Mouse (Mus musculus): ENCODE data around the gene Exosc5. TPM values are rescaled to one million over a fixed set of nuclear protein-coding genes. Genes with fewer than 3 reads are reported as not detected.

Exosc5 gene
- polyA plus RNA-seq, 1 experiment from 2014 or later = 139 TPM

GRCm38 (mm10) chr7:25669631-25670030 lies 10.7 kb downstream of the Exosc5 start:
- Histone ChIP-seq H3K9me3 (ENCODE audit: control insufficient read depth, low read length) (peaks cover 2% of the 10 kb centered on the region; the same call in 1 of the 2 replicates), H3K27ac (ENCODE audit: low read depth, low read length) (no peak overlapping the region), H3K27me3 (replicated peaks; ENCODE audit: control insufficient read depth, insufficient read depth, low read length) (peaks cover 13% of the 10 kb centered on the region), H3K4me3 (ENCODE audit: low read depth, low read length) (no peak overlapping the region), H3K9ac (ENCODE audit: low read depth, low read length) (no peak overlapping the region), H3K4me2 (no peak overlapping the region), H3K36me3 (ENCODE audit: control insufficient read depth, insufficient read depth, low read length) (peaks cover 31% of the 10 kb centered on the region; the same call in 1 of the 2 replicates), H3K4me1 (replicated peaks; ENCODE audit: control insufficient read depth, insufficient read depth, low read length) (peaks cover 2% of the 10 kb centered on the region; the same call in 1 of the 2 replicates)
- ATAC-seq (replicated peaks; ENCODE audit: low FRiP score) (no peak), DNase-seq (ENCODE audit: low spot score) (no peak)
- WGBS = 84% methylated on average over 9 of the region's 9 CpGs

DNA sequence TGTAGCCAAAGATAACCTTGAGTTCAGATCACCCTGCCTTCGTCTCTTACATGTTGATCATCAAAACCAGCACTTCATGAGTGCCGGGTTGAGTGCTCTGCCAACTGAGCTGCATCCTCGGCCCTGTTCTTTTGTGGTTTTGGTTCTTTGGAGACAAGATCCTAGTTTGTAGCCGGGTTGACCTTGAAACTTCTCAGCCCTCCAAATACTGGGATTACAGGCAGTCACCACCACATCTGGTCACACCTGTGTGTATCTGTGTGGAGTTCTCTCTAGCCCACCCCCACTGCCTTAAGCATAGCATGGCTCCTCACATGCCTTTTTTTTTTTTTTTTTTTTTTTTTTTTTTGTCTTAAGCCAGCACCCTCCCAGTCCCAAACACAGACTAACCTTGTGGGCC lies 11.1 kb downstream of the Exosc5 start:
- H3K4me1 ChIP-seq (replicated peaks; ENCODE audit: control insufficient read depth, insufficient read depth, low read length) = peaks cover 6% of the 10 kb centered on the region; the same call in 1 of the 2 replicates
- no peak for ATAC-seq (replicated peaks; ENCODE audit: low FRiP score)
- no peak overlapping the region for H3K9ac ChIP-seq (ENCODE audit: low read depth, low read length)
- H3K27me3 ChIP-seq (replicated peaks; ENCODE audit: control insufficient read depth, insufficient read depth, low read length) = peaks cover 18% of the 10 kb centered on the region
- no peak overlapping the region for H3K4me2 ChIP-seq
- H3K27ac ChIP-seq (ENCODE audit: low read depth, low read length) = no peak overlapping the region
- H3K9me3 ChIP-seq (ENCODE audit: control insufficient read depth, low read length) = peaks cover 2% of the 10 kb centered on the region; the same call in 1 of the 2 replicates
- peaks cover 26% of the 10 kb centered on the region; the same call in 1 of the 2 replicates for H3K36me3 ChIP-seq (ENCODE audit: control insufficient read depth, insufficient read depth, low read length)
- H3K4me3 ChIP-seq (ENCODE audit: low read depth, low read length) = no peak overlapping the region
- DNase-seq (ENCODE audit: low spot score) = no peak
- 77% methylated on average over 4 of the region's 4 CpGs for WGBS

DNA sequence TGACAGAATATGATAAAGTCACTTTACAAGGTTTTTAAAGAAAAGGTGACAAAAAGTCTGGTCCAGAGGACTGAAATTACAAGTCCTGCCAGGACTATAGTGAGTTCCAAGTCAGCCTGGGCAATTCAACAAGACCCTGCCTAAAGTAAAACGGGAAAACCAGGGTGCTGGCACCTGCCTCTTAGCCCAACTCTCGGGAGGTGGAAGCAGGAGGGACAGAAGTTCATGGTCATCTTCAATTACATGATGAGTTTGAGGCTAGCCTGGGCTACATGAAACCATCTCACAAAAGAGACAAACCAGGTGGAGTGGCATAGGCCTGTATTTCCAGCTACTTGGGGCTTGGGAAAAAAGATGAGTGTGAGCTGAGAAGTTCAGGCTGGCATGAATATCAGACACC lies 12.7 kb downstream of the Exosc5 start:
- Histone ChIP-seq H3K4me1 (replicated peaks; ENCODE audit: control insufficient read depth, insufficient read depth, low read length) (peaks cover 6% of the 10 kb centered on the region; the same call in 1 of the 2 replicates), H3K36me3 (ENCODE audit: control insufficient read depth, insufficient read depth, low read length) (peaks cover 16% of the 10 kb centered on the region; the same call in 1 of the 2 replicates), H3K4me2 (no peak overlapping the region), H3K4me3 (ENCODE audit: low read depth, low read length) (no peak overlapping the region), H3K27ac (ENCODE audit: low read depth, low read length) (no peak overlapping the region), H3K27me3 (replicated peaks; ENCODE audit: control insufficient read depth, insufficient read depth, low read length) (peaks cover 26% of the 10 kb centered on the region), H3K9me3 (ENCODE audit: control insufficient read depth, low read length) (peaks cover 2% of the 10 kb centered on the region; the same call in 1 of the 2 replicates), H3K9ac (ENCODE audit: low read depth, low read length) (no peak overlapping the region)
- WGBS = 78% methylated on average over 2 of the region's 2 CpGs
- no peak for DNase-seq (ENCODE audit: low spot score)
- no peak for ATAC-seq (replicated peaks; ENCODE audit: low FRiP score)

DNA sequence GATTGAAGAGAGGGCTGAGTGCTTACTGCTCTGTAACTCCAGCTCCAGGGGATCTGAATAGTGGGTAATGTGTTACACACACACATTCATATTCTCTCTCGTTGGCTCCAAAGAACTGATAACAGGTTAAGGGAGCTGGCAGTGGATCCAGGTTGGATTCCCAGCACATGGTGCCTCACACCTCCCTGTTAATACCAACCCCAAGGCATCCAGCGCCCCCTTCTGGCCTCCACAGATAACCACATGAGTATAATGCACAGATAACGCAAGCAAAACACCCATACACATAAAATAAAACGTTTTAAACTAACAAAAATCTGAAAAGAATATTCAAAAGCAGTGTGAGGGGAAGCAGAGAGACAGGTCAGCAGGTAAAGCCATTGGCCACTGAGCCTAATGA lies 13.5 kb downstream of the Exosc5 start:
- ATAC-seq (replicated peaks; ENCODE audit: low FRiP score) (no peak), DNase-seq (ENCODE audit: low spot score) (no peak)
- Histone ChIP-seq H3K4me1 (replicated peaks; ENCODE audit: control insufficient read depth, insufficient read depth, low read length) (peaks cover 6% of the 10 kb centered on the region; the same call in 1 of the 2 replicates), H3K27me3 (replicated peaks; ENCODE audit: control insufficient read depth, insufficient read depth, low read length) (peaks cover 26% of the 10 kb centered on the region), H3K27ac (ENCODE audit: low read depth, low read length) (no peak overlapping the region), H3K4me2 (no peak overlapping the region), H3K9ac (ENCODE audit: low read depth, low read length) (no peak overlapping the region), H3K36me3 (ENCODE audit: control insufficient read depth, insufficient read depth, low read length) (peaks cover 12% of the 10 kb centered on the region; the same call in 1 of the 2 replicates), H3K9me3 (ENCODE audit: control insufficient read depth, low read length) (peaks cover 2% of the 10 kb centered on the region; the same call in 1 of the 2 replicates), H3K4me3 (ENCODE audit: low read depth, low read length) (no peak overlapping the region)
- 52% methylated on average over 4 of the region's 4 CpGs for WGBS

DNA sequence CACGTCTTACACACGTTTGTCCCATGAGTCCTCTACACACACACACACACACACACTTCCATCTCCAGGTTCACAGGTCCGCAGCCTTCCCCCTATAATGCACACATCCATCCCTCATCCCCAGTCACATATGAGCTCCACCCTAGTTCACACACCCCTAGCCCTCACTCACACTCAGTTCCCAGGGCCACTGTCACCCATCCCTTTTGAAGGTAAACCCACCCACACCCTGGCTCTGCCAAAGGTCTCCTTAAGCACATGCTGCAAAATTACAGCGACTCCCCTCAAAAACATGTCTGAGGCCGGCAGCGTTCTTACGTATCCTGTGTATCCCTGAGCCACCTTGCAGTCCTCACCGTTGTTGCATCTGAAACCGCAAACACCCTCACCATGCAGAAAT lies 15.3 kb downstream of the Exosc5 start:
- 25% methylated on average over 9 of the region's 9 CpGs for WGBS
- H3K27ac ChIP-seq (ENCODE audit: low read depth, low read length) = no peak overlapping the region
- ATAC-seq (replicated peaks; ENCODE audit: low FRiP score) (no peak), DNase-seq (ENCODE audit: low spot score) (no peak)
- H3K9me3 ChIP-seq (ENCODE audit: control insufficient read depth, low read length) = peaks cover 2% of the 10 kb centered on the region; the same call in 1 of the 2 replicates
- H3K36me3 ChIP-seq (ENCODE audit: control insufficient read depth, insufficient read depth, low read length) = no peaks in the 10 kb centered on the region
- H3K4me3 ChIP-seq (ENCODE audit: low read depth, low read length) = peak overlapping the region; percentile 40
- peak overlapping the region; percentile 82 for H3K4me2 ChIP-seq
- H3K9ac ChIP-seq (ENCODE audit: low read depth, low read length) = no peak overlapping the region
- peaks cover 6% of the 10 kb centered on the region; the same call in 1 of the 2 replicates for H3K4me1 ChIP-seq (replicated peaks; ENCODE audit: control insufficient read depth, insufficient read depth, low read length)
- H3K27me3 ChIP-seq (replicated peaks; ENCODE audit: control insufficient read depth, insufficient read depth, low read length) = peaks cover 26% of the 10 kb centered on the region

GRCm38 (mm10) chr7:25674719-25675300 lies 15.8 kb downstream of the Exosc5 start, which contains the start of gene Tmem91:
TSS of gene Tmem91 (minus strand) at chr7:25675166.
- no peaks in the 10 kb centered on the region for H3K36me3 ChIP-seq (ENCODE audit: control insufficient read depth, insufficient read depth, low read length)
- no peak for ATAC-seq (replicated peaks; ENCODE audit: low FRiP score)
- no peak within 1 kb of the TSS for H3K27ac ChIP-seq (ENCODE audit: low read depth, low read length)
- peak within 1 kb of the TSS; percentile 40 for H3K4me3 ChIP-seq (ENCODE audit: low read depth, low read length)
- peaks cover 2% of the 10 kb centered on the region; the same call in 1 of the 2 replicates for H3K9me3 ChIP-seq (ENCODE audit: control insufficient read depth, low read length)
- no peak for DNase-seq (ENCODE audit: low spot score)
- H3K27me3 ChIP-seq (replicated peaks; ENCODE audit: control insufficient read depth, insufficient read depth, low read length) = peaks cover 26% of the 10 kb centered on the region
- H3K9ac ChIP-seq (ENCODE audit: low read depth, low read length) = 0 out of 2 replicates have a peak within 1 kb of the TSS, but pooled peaks have one; percentile 2
- 2% methylated on average over 29 of the region's 29 CpGs for WGBS
- H3K4me2 ChIP-seq = peak within 1 kb of the TSS; percentile 82
- H3K4me1 ChIP-seq (replicated peaks; ENCODE audit: control insufficient read depth, insufficient read depth, low read length) = peaks cover 6% of the 10 kb centered on the region; the same call in 1 of the 2 replicates

GRCm38 (mm10) chr7:25675405-25675804 lies 16.4 kb downstream of the Exosc5 start:
- Histone ChIP-seq H3K27me3 (replicated peaks; ENCODE audit: control insufficient read depth, insufficient read depth, low read length) (peaks cover 26% of the 10 kb centered on the region), H3K9me3 (ENCODE audit: control insufficient read depth, low read length) (peaks cover 2% of the 10 kb centered on the region; the same call in 1 of the 2 replicates), H3K27ac (ENCODE audit: low read depth, low read length) (no peak overlapping the region), H3K36me3 (ENCODE audit: control insufficient read depth, insufficient read depth, low read length) (no peaks in the 10 kb centered on the region), H3K9ac (ENCODE audit: low read depth, low read length) (no peak overlapping the region), H3K4me2 (peak overlapping the region; percentile 82), H3K4me3 (ENCODE audit: low read depth, low read length) (peak overlapping the region; percentile 40), H3K4me1 (replicated peaks; ENCODE audit: control insufficient read depth, insufficient read depth, low read length) (peaks cover 10% of the 10 kb centered on the region; the same call in 1 of the 2 replicates)
- no peak for DNase-seq (ENCODE audit: low spot score)
- 55% methylated on average over 6 of the region's 6 CpGs for WGBS
- no peak for ATAC-seq (replicated peaks; ENCODE audit: low FRiP score)

GRCm38 (mm10) chr7:25676085-25676781 lies 17.3 kb downstream of the Exosc5 start:
- no peak overlapping the region for H3K9ac ChIP-seq (ENCODE audit: low read depth, low read length)
- peaks cover 12% of the 10 kb centered on the region for H3K4me1 ChIP-seq (replicated peaks; ENCODE audit: control insufficient read depth, insufficient read depth, low read length)
- peaks cover 26% of the 10 kb centered on the region for H3K27me3 ChIP-seq (replicated peaks; ENCODE audit: control insufficient read depth, insufficient read depth, low read length)
- no peak overlapping the region for H3K4me2 ChIP-seq
- ATAC-seq (replicated peaks; ENCODE audit: low FRiP score) (no peak), DNase-seq (ENCODE audit: low spot score) (no peak)
- no peaks in the 10 kb centered on the region for H3K36me3 ChIP-seq (ENCODE audit: control insufficient read depth, insufficient read depth, low read length)
- 80% methylated on average over 15 of the region's 15 CpGs for WGBS
- H3K27ac ChIP-seq (ENCODE audit: low read depth, low read length) = no peak overlapping the region
- H3K9me3 ChIP-seq (ENCODE audit: control insufficient read depth, low read length) = peaks cover 2% of the 10 kb centered on the region; the same call in 1 of the 2 replicates
- no peak overlapping the region for H3K4me3 ChIP-seq (ENCODE audit: low read depth, low read length)
